Mouse (Mus musculus) embryo, embryonic 10.5 days (tissue): Measurements from ENCODE around the gene Plekhm2.

Experiments
- DNase-seq: peaks from one replicate; pipeline ENCODE4 v3.0.0-alpha.2; 2015; ENCODE audit warnings: low spot score

Gene Plekhm2

DNA sequence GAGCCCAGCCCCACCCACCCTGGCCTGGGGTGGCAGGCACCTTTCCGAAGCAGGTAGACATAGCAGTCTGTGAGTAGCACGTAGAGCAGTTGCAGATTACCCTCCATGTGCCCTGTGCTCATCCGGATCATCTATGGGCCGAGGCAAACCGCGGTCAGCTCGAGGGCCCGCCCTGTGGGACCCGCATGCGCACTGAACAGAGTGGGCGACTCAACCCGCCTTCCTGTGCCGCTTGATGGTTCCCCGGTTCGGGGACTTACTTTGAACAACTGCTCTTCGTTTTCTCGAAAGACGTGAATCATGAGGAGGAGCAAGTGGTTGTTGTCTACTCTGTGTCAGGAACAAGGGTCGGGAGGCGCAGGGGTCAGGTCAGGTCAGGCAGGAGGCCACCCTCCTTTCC, 33.4 kb downstream of the Plekhm2 start:
- no peak for DNase-seq

DNA sequence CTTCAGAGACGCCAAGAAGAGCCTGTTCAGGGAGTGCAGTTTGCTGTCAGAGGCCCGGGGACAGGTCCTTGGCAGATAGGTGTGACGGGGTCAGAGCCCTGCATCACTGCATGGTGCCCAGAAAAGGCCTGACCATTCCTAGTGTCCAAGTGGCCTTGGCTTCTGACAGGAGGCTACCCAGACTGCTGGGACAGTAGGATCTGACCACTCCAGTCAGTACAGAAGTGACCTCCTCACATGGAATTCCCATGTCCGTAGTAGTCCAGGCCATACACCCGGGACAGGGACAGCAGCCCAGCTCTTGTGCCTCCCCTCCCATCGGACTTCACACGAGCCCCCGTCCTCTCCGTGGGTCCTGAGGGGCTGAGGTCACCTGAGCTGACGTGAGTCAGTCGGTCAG, 34.7 kb downstream of the Plekhm2 start:
- DNase-seq = no peak

DNA sequence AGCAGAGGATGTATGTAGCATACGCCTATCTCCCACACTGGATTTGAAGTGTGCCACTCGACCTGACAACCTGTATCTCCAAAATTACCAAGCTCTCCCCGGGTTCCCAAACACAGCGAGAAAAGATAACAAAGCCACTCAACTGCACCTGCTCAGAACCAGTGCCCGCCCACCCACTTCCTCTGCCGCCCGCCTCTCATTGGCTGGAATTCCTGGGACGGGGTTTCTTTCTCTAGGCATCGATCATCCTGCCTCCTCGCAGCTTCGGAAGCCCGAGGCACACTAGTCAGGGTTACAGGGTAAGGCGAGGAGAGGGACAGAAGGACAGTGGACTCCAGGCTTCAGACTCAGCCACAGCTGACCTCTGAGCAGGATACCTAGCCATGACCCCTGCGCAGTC, 36.0 kb downstream of the Plekhm2 start:
- DNase-seq = no peak

DNA sequence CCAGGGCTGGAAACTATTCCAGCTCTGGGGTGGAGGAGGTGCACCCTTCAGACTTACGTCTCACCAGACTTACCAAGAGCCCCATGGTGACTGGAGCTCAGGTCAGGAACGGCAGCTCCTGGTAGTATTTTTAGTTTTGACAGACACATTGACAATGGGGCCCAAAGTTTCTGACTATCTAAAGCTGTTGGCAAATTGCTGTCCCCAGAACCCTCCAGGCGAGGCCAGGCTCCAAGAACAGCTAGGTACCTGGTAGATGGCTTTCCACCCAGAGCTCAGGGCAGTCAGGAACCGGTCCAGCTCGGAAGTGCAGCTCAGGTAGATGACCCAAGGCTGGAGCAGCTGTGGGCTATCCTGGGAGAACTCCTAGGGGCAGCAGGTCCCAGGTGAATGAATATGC, 37.2 kb downstream of the Plekhm2 start:
- DNase-seq = no peak

DNA sequence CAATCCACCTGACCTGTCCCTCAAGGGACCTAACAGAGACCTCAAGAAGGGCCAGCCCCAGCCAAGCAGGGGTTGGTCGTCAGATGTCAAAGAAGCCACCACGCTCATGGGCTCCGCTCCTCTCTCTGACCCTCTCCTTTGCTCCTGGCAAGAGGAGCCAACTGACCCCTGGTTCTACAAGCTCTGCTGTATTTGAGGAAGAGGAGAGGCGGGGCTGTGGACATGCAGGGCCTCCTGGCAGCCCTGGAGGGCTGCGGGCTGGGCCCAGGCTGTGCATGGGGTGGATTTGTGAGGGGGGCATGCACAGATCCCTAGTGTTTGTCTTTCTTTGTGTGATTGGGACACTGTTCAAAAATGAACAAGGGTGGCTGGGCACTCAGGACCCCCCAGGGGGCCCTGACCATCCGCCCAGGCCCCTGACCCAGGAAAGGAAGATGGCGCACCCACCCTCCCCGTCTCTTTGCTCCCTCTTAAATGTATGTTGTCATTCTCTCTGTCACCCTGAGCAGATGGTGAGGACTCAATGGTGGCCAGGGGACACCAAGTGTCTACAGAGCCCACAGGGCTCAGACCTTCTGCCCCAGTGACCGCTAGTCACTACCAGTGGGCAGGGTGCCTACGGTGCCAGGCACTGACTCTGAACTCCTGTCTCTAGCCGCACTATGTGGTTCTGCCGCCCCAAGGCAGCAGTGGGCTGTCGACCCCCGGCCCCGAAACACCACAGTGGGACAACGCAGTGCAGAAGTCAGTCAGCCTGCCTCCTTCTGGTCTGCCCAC, 38.7 kb downstream of the Plekhm2 start:
- DNase-seq = no peak

DNA sequence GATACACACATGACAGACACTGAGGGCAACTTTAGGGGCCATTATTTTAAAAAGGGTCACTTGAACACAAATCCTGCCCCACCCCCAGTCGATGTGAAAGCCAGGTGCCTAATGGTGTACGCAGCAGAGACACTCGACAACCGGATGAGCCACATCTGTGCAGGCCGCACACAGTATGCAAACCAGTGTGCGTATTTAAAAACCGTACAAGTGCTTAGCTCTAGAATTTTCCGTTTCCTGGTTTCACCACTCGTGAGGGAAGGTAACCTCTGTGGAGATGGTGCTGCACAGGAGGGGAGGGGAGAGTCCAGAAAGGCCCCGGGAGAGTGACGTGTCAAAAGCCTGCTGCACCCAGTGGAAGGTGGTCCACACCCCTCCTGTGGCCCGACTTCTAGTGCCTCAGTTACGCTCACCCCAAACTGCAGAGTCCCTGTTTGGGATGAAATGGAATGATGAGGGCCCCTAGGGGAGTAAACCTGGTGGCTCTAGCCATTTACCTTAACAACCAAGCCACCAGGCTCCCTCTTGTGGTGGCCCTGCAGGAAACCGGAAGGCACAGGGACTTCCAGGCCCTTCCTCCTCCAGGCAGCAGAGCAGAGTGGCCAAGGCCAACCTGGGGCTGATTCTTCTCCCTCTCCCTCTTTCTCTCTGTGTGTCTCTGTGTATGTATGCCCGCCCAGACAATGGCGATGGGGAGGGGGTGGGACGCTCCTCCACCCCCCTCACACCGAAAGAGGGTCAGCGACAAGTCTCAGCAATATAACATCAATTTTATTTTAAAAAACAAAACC, 39.5 kb downstream of the Plekhm2 start:
- DNase-seq = peak; percentile 47

DNA sequence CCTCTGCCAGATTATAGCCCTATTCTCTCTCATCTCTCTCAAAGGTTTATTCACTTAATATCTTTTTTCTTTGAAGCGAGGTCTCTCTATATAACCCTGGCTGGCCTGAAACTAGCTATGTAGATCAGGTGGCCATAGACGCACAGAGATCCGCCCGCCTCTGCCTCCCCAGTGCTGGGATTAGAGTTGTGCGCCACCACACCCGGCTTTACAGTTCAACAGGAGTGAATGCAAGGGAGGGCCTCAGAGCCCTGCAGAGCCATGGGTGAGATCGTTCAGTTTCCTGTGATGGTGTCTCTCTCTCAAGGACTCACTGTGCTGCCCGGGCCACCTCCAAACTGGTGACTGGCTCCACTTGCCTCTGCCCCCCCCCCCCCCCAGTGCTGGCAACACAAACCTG, 40.6 kb downstream of the Plekhm2 start:
- DNase-seq = no peak

DNA sequence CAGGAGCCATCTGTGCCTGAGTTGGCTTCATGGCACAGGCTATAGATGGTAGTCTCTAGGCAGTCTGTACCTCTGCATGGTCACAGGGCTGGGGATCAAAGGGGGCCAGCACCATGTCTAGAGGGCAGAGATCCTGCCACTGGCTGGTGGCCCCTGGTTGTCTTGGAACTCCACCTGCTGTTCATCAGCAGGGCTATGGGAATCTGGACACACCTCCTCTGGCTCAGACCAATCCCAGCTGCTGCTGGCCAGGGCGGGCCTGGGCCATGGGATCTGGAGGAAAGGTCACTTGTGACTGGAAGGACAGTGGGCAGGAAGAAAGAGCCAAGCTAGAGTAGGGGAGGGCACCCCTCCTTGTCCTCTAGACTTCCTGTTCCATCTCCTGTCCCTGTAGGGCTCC, 41.0 kb downstream of the Plekhm2 start, which contains the start of gene Slc25a34:
Gene Slc25a34 (minus strand): TSS at position 156 of the 400 bp plus-strand sequence.
- peak; percentile 26 for DNase-seq

DNA sequence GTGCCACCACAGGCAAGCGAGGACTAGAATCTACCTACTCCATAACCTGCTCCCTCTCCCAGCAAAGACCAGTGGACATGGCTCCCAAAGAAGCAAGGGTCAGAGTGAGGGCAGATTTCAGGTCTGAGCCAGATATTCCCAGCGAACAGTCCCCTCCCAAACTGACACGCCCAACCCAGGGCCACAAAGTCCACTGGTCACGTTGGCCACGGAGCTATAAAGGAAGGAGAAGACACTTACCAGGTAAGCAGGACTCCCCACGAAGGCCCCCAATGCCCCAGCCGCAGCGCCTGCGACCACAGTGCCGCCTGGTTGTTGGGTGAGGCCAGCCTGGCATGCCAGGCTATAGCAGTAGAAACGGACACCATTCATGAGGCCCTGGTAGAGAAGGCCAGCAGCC, 41.7 kb downstream of the Plekhm2 start:
- no peak for DNase-seq

DNA sequence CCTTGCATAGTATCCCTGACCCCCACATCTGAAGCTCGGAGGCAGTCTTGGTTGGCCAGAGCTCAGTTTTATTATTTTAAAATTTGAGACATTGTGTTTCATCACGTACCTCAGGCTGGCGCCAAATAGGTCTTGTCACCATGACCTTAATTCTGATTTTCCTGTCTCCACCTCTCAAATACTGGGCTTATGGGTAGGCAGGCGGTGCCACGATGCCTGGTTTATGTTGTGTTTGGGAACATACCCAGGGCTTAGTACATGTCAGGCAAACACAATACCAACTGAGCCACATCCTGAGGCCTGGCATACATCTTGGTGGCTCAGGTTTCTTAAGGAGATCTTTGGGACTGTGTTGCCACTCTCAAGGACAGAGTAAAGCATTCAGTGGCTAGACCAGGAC, 42.1 kb downstream of the Plekhm2 start:
- no peak for DNase-seq

DNA sequence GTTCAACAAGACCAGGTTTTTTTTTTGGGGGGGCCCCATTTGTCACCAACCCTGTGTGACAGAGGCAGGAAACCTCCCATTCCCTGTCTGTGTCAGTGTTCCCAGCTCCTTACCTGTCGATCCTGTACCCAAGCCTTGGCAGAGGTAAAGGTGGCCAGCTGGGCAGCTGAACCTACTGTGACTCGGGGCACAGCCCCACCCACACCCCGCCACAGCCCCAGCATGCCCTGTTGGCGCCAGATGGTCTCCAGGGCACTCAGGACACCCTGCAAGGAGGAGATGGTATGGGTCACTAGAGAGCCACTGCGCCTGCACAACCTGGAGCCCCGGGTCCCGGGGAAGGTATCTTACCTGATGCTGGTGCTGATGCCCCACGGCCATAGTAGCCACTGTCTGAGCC, 42.6 kb downstream of the Plekhm2 start:
- no peak for DNase-seq

DNA sequence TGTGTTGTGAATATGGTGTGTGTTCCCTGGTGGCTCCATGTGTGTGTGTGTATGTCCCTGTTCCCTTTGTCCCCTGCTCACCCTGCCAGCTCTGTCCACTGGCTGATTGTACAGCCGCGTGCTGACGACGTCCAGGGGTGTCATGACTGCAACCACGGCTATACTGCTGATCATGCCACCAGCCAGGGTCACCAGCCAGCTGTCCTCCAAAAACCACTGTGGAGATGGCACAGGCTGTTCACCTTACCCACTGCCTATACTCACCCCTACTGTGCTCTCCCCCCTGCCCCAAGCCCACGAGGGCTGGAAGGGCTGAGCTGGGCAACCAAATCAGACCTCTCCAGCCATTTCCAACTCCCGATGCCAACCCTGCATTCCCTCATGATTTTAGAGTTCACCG, 43.4 kb downstream of the Plekhm2 start:
- no peak for DNase-seq

DNA sequence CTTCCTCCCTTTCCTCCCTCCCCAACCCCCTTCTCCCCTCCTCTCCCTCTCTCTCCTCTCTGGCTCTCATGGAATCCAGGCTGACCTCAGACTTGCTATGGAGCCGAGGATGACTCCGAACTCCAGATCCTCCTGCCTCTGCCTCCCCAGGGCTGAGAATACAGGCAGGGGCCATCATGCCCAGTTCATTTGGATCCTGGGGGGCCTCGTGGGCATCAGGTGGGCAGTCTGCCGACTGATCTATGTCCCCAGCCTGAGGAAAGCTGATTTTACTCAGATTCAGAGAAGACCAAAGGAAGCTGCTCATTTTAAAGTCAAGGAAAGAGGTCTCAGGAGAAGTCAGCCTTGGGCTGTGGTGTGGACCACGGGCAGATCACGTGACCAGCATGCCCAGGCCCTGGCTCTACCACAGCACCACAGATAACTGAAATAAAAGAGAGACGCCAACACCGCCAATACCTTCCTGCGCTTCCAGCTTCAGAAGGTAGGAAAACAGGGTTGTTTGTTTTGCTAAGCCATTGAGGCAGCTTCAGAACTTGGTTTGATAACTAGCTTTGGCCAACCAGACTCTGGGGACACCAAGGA, 45.3 kb downstream of the Plekhm2 start:
- DNase-seq = no peak

DNA sequence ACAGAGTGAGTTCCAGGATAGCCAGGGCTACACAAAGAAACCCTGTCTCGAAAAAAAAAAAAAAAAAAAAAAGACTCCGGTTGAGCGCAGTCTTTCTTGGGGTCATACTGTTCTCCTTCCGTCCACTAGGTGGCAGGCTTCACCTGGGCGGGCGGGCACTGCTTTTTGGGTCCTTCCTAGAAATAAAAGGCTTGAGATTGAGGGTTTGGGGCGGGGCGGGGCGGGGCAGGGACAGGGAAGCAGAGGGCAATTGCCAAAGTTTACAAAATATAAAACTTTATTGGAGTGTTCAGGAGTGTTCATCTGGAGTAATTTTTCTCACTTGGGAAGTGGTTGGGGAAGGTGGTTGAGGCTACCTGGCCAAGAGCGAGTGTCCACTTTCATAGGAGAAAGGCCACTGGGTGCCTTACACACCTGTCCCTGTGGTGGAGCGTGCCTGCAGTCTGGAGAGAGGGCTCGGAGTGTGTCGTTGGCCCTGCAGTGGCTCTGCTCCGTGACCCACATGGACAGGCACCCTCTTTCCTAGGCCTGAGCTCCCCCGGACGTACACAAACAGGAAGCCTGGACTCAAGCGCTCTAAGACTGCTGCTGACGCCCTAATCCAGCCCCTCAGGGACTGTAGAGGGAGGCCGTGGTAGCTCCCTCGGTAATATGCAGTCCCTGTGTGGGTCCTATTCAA, 46.0 kb downstream of the Plekhm2 start, which contains the start of gene Tmem82:
Gene Tmem82 (minus strand): TSS at position 69 of the 679 bp plus-strand sequence.
- peak; percentile 68 for DNase-seq

DNA sequence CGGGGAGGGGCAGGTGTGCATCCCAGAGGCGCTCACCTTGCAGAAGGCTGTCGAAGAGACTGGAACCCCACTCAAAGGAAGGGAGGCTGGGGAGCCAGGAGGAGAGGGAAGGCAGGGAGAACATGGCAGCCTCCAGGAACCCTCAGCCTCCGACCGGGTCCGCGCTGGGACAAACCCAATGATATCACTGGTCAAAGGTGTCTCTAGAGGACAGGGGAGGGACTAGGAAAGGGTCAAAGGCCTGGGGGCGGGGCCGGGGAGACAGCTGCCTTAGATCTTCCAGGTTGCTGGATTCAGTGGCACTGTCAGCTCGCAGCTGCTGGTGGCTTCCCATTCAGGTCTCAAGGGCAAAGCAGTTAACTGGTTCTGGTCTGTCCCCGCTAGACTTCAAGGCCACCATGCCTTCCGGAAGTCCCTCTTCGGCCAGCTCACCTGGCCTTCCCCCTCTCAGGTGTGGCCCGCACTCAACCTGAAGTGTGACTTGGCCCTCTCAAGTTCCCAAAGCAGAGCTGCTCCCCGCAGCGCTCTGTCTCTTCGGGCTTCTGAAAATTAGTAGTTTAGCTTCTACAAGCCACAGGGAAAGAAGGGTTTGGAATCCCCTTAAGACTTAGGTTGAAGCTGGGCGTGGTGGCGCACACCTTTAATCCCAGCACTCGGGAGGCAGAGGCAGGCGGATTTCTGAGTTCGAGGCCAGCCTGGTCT, 46.7 kb downstream of the Plekhm2 start:
- peak; percentile 64 for DNase-seq

DNA sequence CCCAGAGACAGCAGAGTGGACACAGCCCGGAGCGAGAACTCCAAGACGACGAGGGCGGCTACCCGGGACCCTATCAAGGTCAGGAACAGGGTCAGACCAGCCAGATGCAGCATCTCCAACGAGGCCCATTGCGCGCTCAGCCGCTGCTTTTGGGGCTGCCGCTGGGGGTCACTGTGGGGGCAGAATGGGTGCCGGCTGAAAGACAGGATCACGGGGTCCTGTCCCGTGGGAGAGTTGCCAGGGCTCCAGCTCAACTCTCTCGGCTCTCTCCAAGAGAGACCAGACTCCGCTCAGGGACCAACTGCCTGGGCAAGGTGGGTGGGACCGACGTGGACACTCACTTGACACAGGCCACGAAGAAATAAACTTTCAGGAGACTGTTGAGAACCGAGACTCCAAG, 47.4 kb downstream of the Plekhm2 start:
- peak; percentile 82 for DNase-seq

DNA sequence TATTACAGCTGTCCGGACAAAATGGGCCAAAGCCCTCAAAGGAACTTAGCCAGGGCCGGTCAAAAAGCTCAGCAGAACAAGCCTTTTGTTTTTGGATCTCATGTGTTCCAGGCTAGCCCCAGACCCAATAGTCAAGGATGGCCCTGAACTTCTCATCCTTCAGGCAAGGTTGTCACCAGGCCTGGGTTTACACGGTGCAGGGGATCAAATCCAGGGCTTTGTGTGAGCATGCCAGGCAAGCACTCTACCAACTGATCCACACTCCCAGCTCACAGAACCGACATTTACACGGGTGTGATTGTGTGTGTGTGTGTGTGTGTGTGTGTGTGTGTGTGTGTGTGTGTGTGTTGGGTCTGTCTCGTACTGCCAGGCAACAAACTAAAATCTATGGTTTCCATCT, 47.9 kb downstream of the Plekhm2 start:
- no peak for DNase-seq

DNA sequence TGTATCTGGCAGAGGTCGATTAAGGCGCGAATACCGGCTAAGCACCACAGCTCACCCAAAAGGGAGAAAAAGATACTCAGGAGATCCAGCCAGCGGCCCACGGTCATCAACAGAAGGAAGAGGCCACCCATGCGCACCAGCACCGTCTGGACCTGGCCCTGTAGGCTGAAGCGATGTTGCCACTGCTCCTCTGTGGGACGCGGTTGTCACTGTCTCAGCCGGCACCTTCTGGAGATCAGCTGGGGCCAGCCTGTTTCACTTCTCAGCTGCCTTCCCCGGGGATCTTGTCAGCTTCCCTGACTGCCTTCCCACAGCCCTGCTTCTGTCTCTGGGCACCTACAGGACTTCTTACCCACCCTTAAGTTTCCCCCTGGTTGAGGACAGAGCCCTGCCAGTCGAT, 49.8 kb downstream of the Plekhm2 start:
- DNase-seq = no peak

DNA sequence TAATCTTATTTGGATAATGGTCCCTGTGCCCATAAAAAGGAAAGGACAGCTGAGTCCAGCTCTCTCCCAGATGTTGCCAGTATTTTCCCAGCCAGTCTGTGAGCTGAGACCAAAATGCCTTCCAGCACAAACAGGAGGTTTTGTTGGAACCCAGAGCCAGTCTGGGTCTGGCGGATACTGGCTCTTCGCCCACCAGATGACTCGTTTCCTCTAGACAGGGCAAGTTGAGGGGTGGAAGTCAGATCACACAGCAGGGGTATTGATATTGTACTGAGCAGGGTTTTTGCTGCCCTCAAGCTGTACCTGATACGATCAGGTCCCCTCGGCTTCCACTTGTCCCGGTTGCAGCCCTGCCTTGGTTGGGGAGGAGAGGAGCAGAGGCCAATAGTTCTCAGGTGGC, 55.2 kb downstream of the Plekhm2 start:
- no peak for DNase-seq

DNA sequence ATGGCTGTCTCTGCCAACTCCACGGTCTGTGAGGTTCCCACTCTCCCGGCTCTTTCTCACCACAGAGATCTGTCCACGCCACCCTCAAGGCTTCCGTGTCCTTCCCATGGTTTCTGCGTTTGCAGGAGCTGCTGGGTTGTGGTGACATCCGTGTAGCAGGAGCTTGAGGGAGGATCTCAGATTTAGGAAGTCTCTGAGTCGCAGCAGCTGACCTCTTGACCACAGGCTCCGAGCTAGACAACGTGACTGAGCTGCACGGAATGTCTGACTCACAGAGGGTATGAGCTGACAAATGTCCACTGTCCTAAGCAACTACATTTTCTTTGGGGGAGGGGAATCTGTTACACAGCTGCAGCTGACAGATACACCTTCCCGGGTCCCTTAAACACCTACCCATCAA, 58.8 kb downstream of the Plekhm2 start, which contains the start of gene Fblim1:
Gene Fblim1 (minus strand): TSS at position 236 of the 400 bp plus-strand sequence.
- no peak for DNase-seq

DNA sequence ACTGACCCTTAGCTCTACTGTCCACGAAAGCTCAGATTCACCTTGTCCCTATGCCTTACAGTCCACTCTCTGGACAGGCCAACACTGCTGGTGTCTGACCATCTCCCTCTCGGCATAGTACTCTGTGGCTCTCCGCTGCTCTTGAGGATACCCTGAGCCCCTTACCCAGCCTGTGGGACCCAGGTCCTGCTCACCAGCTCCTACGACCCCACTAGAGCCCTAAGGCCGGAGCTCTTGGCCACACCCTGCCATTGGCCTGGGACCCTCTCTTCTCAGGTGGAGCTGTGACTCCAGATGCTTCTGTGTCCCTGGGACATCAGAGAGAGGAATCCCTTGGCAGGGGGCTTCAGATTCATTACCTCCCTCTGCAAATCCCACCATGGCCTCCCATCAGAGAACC, 59.3 kb downstream of the Plekhm2 start:
- no peak for DNase-seq

DNA sequence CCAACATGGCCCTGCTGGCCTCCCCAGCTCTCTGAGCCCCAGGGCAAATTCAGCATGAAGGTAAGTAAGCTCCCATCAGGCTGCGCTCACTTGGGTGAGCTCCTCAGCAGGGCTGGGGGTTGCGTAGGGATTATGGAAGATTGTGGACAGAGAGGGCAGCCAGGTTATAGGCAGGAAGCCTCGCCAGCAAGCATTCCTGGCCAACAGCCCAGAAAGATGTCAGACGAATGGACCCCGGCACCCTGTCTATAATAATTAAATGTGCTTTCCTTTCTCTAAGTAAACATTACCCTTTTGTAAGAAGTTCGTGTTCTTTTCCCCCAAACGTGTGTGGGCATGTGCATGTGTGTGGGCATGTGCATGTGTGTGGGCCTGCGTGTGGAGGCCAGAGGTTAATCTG, 60.2 kb downstream of the Plekhm2 start:
- DNase-seq = no peak
